Mouse (Mus musculus) liver, embryonic 14.5 days (tissue): ENCODE measurements around the gene Rtbdn. TPM values are rescaled to one million over a fixed set of nuclear protein-coding genes. Genes with fewer than 3 reads are reported as not detected.

Experiments
- ATAC-seq: fragments of 200-750 bp; cut with Nextera tagmentation; 2 replicates; pipeline ENCODE4 v1.8.0; 2017; ENCODE audit warnings: moderate number of reproducible peaks, mild to moderate bottlenecking, moderate library complexity; ENCODE audit not compliant: insufficient read depth
- DNase-seq, 3 experiments: peaks; one replicate each; pipeline ENCODE4 v3.0.0-alpha.2; 2012 to 2013; ENCODE audit warnings: low read depth in 3 of 3, low spot score in 3 of 3
- H3K27ac ChIP-seq: fragments of 300-500 bp; sonication (generic); 2 replicates; pipeline ENCODE4 v1.5.1; 2014; ENCODE audit warnings: moderate library complexity, mild to moderate bottlenecking, control low read depth, inconsistent platforms
- H3K27me3 ChIP-seq: fragments of 300-500 bp; sonication (generic); 2 replicates; pipeline ENCODE4 v1.6.1; 2014; ENCODE audit warnings: mild to moderate bottlenecking, low read length, moderate library complexity; ENCODE audit not compliant: control insufficient read depth, insufficient read depth
- H3K36me3 ChIP-seq: fragments of 300-500 bp; sonication (generic); replicated peaks from 2 replicates; pipeline ENCODE4 v1.6.1; 2014; ENCODE audit warnings: low read depth; ENCODE audit not compliant: control insufficient read depth, insufficient read depth
- H3K4me1 ChIP-seq, 2 experiments: fragments of 200-500 bp in 1 of 2; fragments of 300-500 bp in 1 of 2; sonication (generic) in 1 of 2; replicated peaks; 2 replicates each; pipeline ENCODE4 v1.6.1; 2012 to 2014; ENCODE audit warnings: antibody characterized with exemption in 1 of 2, inconsistent platforms in 1 of 2, low read length in 1 of 2; ENCODE audit not compliant: control insufficient read depth in 2 of 2, insufficient read depth in 2 of 2
- H3K4me2 ChIP-seq: fragments of 300-500 bp; sonication (generic); 2 replicates; pipeline ENCODE4 v1.6.1; 2014; ENCODE audit warnings: low read depth, mild to moderate bottlenecking, control low read depth, moderate library complexity
- H3K4me3 ChIP-seq, 2 experiments: fragments of 200-500 bp in 1 of 2; fragments of 300-500 bp in 1 of 2; sonication (generic) in 1 of 2; 2 replicates each; pipeline ENCODE4 v1.5.1; 2012 to 2014; ENCODE audit warnings: low read depth in 2 of 2, low read length in 2 of 2, mild to moderate bottlenecking in 2 of 2, control low read depth in 1 of 2, inconsistent platforms in 1 of 2, moderate library complexity in 1 of 2; ENCODE audit not compliant: insufficient read depth in 1 of 2
- H3K9ac ChIP-seq: fragments of 300-500 bp; sonication (generic); replicated peaks from 2 replicates; pipeline ENCODE4 v1.6.1; 2014; ENCODE audit warnings: mild to moderate bottlenecking, control low read depth, moderate library complexity
- H3K9me3 ChIP-seq: fragments of 300-500 bp; sonication (generic); 2 replicates; pipeline ENCODE4 v1.6.1; 2016; ENCODE audit warnings: low read length, mixed read lengths; ENCODE audit not compliant: control insufficient read depth
- CTCF ChIP-seq: IDR thresholded peaks from 2 replicates; pipeline ENCODE4 v1.5.1; 2016; ENCODE audit warnings: antibody characterized with exemption, low read depth, control low read depth
- EP300 ChIP-seq: IDR thresholded peaks from 2 replicates; pipeline ENCODE4 v1.6.1; 2016; ENCODE audit warnings: antibody characterized with exemption, low read depth
- WGBS: fragments of 180-500 bp; shearing (Covaris S2); extraction: QIAGEN DNeasy Blood & Tissue Kit; methylation state at CpG from one replicate; pipeline ENCODE4 v1.1.7; 2014; ENCODE audit not compliant: insufficient replicate concordance; 5-methylcytosine and 5-hydroxymethylcytosine counted together
- polyA plus RNA-seq, 2 experiments: library from polyadenylated mRNA; depleted of rRNA in 1 of 2; stranded (reverse) in 1 of 2; unstranded in 1 of 2; fragments of >200 nt; fragmentation: Nextera tagmentation in 1 of 2; extraction: Ambion mirVana in 1 of 2; gene quantifications; 2 replicates each; pipeline versions ENCODE4 v1.2.1 to v1.2.3; 2012 to 2014

Rtbdn gene
- polyA plus RNA-seq, 2 experiments: not detected

DNA sequence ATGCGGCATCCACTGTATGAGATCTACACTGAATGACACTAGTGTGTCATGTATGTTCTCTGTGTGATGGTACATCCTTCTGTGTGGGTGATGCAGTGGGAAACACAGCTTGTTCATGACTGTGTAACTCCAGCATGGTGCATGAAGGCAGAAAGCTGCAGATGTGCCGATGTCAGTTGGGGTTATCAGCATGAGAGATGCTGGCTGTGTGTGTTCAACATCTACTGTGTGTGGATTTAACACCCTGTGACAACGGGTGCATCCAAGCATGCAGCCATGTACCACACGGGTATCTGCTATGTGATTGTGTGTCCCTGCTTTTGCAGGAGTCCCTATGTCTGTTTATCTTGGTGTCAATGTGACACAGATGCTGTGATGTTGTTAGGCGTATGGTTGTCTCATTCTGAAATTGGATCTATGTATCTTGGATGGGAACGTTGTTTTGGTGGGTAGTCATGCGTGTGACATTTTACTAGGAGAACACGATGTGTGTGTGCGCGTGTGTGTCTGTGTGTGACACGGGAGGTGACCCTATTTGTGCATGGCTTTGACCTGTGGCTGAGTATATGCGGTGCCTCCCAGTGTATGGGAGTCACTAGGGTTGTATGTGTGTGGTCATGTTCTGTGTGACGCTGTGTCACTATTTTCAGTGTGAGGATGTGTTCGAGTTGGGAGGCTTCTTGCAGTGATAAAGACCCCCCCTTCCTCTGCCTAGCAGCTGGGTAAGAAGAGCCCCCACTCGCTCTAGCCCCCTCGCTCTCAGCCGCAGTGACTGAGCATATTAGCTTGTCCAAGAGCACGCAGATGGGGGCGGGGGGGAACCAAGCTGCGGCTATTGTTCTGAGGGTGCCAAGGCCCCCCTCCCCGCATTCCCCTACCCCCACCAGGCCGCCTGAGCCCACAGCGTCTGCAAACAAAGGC, 10.5 kb upstream of the Rtbdn start:
- DNase-seq (no peak), ATAC-seq (no peak; the same call in 1 of the 2 replicates)
- TF ChIP-seq EP300 (no peak), CTCF (no peak)
- Histone ChIP-seq H3K4me2 (peak overlapping the region; percentile 62), H3K9ac (no peak overlapping the region), H3K27ac (no peak overlapping the region), H3K9me3 (no peaks in the 10 kb centered on the region), H3K4me3 (peak overlapping the region in 1 of 2 experiments; percentile 45; a peak in 2 of 4 replicates), H3K36me3 (no peaks in the 10 kb centered on the region), H3K4me1 (peaks cover 5 to 7% of the 10 kb centered on the region in 2 experiments), H3K27me3 (peaks cover 70% of the 10 kb centered on the region)
- 19% methylated on average over 23 of the region's 23 CpGs for whole genome bisulfite sequencing

DNA sequence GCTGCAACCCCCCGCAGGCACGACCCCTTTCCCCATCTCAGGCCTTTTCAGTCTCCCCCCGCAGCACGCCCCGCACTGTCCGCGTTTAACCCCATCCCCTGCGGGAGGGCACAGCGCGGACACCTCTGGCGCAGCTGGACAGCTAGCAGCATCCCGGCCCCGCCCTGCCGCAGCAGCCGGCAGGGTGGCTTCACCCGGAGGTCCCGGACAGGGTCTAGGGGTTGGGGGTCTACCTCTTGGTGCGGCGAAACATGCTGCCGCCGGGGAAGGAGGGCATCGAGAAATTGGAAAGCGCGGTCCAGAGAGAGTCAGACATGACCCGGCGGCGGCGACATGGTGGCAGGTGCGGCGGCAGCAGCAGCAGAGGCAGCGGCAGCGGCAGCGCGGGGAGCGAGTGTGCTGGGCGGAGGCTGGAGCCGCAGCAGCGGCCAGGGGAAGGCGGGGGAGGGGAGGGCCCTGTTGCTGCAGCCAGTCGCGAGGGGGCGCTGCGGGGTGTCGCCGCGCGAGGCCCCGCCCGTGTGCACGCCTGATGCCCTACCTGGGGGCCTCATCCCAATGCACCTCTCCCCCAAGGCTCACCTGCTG, 9.7 kb upstream of the Rtbdn start, which contains the start of gene Mast1:
Gene Mast1, minus strand, starts transcription at position 398 of the 585 bp plus-strand sequence.
- Histone ChIP-seq H3K27ac (no peak within 1 kb of the TSS), H3K4me1 (peaks cover 5 to 7% of the 10 kb centered on the region in 2 experiments), H3K27me3 (peaks cover 68% of the 10 kb centered on the region), H3K9ac (no peak within 1 kb of the TSS), H3K9me3 (no peaks in the 10 kb centered on the region), H3K4me3 (peak within 1 kb of the TSS; percentile 36 to 45), H3K4me2 (peak within 1 kb of the TSS; percentile 62), H3K36me3 (no peaks in the 10 kb centered on the region)
- WGBS: 1% methylated on average over 50 of the region's 50 CpGs
- TF ChIP-seq CTCF: peak; percentile 56
- no peak for TF ChIP-seq EP300
- ATAC-seq (peak; percentile 58; the same call in 1 of the 2 replicates), DNase-seq (peak in 1 of 3 experiments; percentile 44)

DNA sequence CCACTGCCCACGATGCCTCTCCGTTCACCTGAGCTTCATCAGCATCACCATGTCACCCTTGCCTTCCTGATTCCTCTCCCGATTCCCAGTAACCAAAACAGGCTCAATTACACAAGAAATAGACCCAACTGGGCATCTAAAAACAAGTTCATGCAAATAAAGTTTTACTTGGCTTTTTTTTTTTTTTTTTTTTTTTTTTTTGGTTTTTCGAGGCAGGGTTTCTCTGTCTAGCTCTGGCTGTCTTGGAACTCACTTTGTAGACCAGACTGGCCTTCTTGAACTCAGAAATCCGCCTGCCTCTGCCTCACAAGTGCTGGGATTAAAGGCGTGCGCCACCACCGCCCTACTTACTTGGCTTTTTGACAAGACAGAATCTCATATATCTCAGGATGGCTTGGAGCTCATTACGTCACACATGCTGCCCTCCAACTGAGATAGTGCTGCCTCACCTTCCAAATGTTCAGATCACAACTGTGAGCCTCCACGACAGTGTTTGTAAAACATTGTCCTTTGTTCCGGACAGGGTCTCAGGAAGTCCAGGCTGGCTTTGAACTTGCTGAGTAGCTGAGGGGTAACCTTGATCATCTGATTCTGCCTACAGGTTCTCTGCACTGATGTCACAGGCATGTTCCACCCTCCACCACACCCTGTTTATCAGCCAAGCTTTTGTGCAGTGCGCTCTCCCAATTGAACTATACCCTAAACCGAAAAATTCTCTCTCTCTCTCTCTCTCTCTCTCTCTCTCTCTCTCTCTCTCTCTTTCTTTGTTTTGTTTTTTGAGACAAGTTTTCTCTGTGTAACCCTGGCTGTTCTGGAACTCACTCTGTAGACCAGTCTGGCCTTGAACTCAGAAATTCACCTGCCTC, 8.9 kb upstream of the Rtbdn start:
- 47% methylated on average over 13 of the region's 13 CpGs for WGBS
- ATAC-seq: no peak
- no peaks in the 10 kb centered on the region for H3K9me3 ChIP-seq

DNA sequence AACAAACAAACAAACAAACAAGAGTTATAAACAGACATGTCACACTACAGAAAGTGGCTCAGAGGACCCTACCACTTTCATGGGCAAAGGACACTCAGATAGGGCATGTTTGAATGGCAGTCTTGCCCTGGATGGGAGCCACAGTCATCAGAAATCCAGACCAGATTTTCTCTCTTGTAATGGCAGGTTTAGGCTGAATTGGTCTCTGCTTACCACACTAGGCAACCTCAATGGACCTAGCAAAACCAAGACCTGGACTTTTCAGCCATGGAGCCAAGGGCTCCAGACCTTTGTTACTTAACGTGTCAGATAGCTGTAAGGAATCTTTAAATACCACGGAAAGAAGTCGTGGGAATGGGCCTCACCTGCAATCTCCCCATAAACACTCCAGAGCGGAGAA, 3.1 kb upstream of the Rtbdn start:
- no peak overlapping the region for H3K9ac ChIP-seq
- 15% methylated on average over 4 of the region's 4 CpGs for WGBS
- peaks cover 69% of the 10 kb centered on the region for H3K27me3 ChIP-seq
- peaks cover 2 to 8% of the 10 kb centered on the region in 2 experiments; a peak in 3 of 4 replicates for H3K4me1 ChIP-seq
- no peak overlapping the region for H3K4me2 ChIP-seq
- ATAC-seq (no peak), DNase-seq (no peak)
- TF ChIP-seq EP300: no peak
- TF ChIP-seq CTCF: no peak
- no peak overlapping the region for H3K4me3 ChIP-seq
- H3K27ac ChIP-seq: no peak overlapping the region
- no peaks in the 10 kb centered on the region for H3K36me3 ChIP-seq
- H3K9me3 ChIP-seq: no peaks in the 10 kb centered on the region

More for the DNA sequence above, 8.9 kb upstream of the Rtbdn start:
- Histone ChIP-seq H3K36me3 (no peaks in the 10 kb centered on the region), H3K9ac (no peak overlapping the region), H3K4me1 (peaks cover 5 to 7% of the 10 kb centered on the region in 2 experiments), H3K4me3 (no peak overlapping the region), H3K27me3 (peaks cover 67% of the 10 kb centered on the region), H3K4me2 (no peak overlapping the region; the same call in 1 of the 2 replicates), H3K27ac (no peak overlapping the region)
- TF ChIP-seq CTCF: no peak
- no peak for TF ChIP-seq EP300
- no peak for DNase-seq
